Mouse (Mus musculus): ENCODE data around the gene Rbms2.
A peak's percentile ranks its signal among the peaks of the same experiment; 100 is the strongest.
"Not testable (repeated sequence)": the region's sequence is repeated elsewhere in the genome, so short reads cannot be mapped to it uniquely, and the experiment has no call there.

Rbms2 gene

DNA sequence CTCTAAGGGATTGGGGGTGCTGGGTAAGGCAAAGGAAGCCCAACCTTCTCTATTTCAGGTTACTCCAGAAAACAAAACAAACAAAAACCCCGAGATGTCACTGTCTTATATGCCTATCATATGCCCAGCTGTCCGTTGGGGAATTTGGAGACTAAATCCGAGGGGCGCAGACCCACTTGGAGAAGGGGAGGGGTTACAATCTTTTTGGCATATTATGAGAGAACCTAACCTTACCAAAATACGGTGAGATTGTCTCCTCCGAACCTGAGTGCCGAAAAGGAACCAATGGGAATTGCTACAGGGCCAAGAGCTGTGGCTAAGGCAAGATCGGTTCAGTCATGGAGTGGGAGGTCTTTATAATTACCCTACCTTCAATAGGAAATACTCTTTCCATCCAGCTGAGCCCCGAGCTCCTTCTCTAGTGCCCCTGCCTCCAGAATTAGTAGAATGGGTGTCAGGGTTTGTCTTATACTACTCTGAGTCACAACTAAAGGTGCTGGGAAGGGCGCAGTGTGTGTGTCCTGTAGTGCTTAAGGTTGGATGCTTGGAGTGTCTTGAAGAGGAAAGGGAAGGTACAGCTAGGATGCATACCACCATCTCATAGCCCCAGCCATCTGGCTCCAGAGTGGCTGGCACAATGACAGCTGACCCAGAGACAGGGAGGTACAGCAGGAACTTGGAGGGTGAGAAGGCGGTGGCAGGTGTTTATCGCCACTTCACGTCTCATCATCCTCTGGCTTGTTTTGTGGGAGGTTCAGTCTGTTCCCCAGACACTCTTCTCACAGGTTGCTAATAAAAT, 86.4 kb downstream of the Rbms2 start:
- DNase-seq (ENCODE audit: extremely low read depth, insufficient read length, low spot score) = no peak

- peak; percentile 89 for DNase-seq (ENCODE audit: extremely low read depth, insufficient read length, low spot score)
Measured at GRCm38 (mm10) chr10:128092506-128093495, 87.3 kb downstream of the Rbms2 start.

DNA sequence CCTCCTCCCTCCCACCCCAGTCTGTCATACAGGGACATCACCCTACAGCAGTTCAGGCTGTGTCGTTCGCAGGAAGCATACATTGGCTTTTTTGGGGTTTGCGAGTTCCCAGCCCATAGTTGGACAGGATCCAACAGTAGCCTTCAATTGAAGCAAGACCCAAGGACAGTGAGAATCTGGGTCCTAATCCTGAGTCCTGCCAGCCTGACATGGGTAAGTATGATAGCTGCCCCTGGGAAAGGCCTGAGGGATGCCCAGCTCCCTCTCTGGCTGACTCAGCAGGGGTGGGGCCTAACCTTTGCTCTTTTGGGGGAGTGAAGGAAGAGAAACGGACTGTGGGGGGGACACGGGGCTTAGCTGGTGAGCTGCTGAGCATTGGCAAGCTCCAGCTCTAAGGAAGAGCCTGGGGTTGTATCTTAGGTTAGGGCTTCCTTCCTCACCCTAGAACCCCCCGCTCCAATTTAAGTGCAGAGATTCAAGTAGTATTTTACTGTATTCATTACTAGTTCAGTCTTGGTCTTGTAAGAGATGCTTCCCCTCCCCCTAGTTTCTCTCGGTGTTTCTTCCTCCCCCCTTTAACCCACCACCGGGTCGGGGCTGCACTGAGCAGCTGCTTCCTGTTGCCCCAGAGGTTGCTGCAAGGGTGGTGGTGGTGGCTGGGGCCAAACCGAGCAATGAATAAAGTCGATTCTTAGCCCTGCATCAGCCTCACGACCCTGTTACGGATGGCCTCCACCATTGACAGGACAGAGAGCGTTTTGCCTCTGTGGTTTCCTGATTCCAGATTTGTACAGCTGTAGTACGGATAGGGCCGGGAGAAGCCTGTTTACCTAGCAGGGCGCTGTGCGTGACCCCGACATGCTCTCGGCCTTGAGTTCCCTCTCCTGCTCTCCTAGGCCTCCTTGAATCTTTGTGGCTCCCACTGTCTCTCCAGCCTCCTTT, 88.3 kb downstream of the Rbms2 start, which contains the start of gene Baz2a:
Baz2a (plus strand) TSS at position 14 of the 942 bp plus-strand sequence.
- peak; percentile 77 for DNase-seq (ENCODE audit: extremely low read depth, insufficient read length, low spot score)

DNA sequence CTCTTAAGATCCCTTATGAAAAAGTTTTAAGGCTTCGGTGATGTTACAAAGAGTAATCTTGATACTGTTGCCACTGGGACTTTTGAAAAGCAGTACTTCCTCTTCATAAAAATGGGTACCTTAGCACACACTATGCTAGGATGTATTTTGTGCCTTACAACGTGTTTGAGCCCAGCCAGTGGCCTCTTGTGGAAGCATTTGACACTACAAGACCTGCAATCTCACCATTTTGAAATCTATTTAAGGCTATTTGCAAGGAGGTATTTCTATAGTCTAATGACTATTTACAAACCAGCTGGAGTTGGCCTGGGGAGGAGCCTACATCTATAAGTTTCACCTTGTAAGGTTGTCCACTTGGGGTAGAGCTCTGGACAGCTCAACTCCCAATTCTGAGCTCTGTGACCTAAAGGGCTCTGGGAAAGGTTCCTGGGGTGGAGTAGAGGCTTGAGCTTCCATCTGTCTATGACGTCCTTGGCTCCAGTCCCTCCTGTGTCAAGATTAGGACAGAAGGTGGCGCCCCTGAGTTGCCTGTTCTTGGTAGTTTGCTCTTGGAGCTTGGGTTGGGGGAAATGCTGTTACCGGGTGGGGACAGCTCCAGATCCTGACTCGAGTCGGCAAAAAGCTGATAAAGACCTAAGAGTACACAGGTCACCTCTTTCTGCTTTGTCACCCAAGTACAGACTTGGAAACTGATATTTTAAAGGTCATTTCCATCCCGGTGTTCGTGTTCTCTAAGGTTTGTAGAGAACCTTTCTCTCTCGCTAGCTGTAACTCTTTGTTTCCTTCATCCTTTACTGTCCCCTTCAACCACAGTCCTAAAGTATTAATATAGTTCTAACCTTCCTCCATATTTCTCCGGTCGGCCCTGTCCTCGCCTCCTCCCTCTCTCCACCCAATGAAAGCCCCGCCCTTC, 89.2 kb downstream of the Rbms2 start:
- DNase-seq (ENCODE audit: extremely low read depth, insufficient read length, low spot score) = peak; percentile 63

DNA sequence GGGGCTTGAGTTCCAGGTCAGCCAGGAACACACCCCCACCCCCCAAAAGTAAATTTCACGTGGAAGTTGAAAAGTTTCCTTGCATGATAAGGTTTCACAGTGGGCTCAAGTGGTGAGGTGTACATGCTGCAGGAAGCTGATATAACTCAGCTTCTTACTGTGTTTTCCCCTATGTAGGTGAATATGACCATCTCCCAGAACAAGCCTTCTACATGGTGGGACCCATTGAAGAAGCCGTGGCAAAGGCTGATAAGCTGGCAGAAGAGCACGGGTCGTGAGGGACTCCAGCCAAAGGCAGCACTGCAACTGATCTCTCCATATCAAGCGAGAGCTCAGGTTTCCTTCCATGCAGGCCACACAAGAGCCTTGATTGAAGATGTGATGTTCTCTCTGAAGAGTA, 90.3 kb downstream of the Rbms2 start:
- no peak for DNase-seq (ENCODE audit: extremely low read depth, insufficient read length, low spot score)

DNA sequence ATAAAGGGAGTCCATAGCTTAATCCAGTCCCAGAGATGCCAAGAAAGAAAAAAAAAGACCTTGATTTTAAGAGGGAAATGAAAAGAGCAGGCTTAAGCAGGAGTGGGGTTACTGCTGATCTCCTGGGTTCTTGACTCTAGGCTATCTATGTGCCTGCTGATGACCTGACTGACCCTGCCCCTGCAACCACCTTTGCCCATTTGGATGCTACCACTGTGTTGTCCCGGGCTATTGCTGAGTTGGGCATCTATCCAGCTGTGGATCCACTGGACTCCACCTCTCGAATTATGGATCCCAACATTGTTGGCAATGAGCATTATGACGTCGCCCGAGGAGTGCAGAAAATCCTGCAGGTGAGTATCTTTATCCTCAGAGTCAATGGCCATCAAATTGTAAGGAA, 91.9 kb downstream of the Rbms2 start:
- no peak for DNase-seq (ENCODE audit: extremely low read depth, insufficient read length, low spot score)

DNA sequence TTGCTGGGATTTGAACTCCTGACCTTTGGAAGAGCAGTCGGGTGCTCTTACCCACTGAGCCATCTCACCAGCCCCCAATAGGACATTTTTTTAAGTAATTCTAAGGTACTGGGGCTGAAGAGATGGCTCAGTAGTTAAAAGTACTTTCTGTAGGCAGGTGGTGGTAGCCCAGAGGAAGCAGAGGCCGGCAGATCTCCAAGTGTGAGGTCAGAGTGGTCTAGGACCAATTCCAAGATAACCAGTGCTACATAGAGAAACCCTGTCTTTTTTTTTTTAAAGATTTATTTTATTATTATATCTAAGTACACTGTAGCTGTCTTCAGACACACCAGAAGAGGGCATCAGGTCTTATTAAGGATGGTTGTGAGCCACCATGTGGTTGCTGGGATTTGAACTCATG, 92.9 kb downstream of the Rbms2 start:
- not testable (repeated sequence) for DNase-seq (ENCODE audit: extremely low read depth, insufficient read length, low spot score)

DNA sequence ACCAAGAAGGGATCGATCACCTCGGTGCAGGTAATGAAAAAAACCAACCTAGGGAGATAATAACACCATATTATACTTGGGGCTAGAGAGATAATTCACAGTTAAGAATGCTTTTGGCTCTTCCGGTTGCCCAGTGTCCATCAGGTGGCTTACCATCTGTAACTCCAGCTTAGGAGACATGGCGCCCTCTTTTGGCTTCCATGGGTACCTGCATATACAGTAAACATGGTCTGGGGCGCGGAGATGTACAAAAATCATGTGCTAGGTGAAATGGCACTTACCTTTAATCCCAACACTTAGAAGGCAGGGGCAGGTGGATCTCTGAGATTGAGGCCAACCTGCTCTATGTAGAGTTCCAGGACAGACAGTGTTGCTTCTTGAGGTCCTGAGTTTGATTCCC, 93.7 kb downstream of the Rbms2 start:
- DNase-seq (ENCODE audit: extremely low read depth, insufficient read length, low spot score) = no peak

DNA sequence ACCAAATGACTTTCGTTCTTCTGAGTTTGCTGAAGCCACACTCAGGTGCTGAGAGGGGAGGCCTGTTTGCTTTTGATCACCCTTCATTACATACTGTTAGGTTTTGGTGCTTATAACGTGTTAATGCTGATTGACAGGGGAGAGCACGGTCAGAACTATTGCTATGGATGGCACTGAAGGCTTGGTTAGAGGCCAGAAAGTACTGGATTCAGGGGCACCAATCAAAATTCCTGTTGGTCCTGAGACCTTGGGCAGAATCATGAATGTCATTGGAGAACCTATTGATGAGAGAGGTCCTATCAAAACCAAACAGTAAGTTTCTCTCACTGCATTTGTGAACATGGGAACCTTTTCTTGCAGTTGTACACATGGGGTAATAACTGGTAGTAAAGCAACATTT, 95.9 kb downstream of the Rbms2 start:
- no peak for DNase-seq (ENCODE audit: extremely low read depth, insufficient read length, low spot score)

DNA sequence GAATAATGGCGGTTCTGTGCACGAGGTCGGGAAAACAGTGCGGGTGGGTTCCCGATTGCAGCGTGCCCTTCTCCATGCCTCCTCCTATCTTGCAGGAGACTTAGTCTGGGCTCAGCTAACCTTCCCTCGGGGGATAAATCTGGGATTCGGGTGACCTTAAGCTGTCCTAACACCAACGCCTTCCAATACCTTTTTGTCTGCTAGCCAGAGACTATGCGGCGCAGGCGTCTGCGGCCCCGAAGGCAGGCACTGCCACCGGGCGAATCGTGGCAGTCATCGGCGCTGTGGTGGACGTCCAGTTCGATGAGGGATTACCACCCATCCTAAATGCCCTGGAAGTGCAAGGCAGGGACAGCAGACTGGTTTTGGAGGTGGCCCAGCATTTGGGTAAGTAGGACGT, 96.4 kb downstream of the Rbms2 start:
- peak; percentile 44 for DNase-seq (ENCODE audit: extremely low read depth, insufficient read length, low spot score)

- DNase-seq (ENCODE audit: extremely low read depth, insufficient read length, low spot score) = peak; percentile 94
Measured at GRCm38 (mm10) chr10:128082880-128083421, 97.1 kb downstream of the Rbms2 start, which contains the start of gene Atp5b. Atp5b (plus strand) TSS chr10:128083273.

GRCm38 (mm10) chr10:128082477-128082808, 97.7 kb downstream of the Rbms2 start:
- no peak for DNase-seq (ENCODE audit: extremely low read depth, insufficient read length, low spot score)

DNA sequence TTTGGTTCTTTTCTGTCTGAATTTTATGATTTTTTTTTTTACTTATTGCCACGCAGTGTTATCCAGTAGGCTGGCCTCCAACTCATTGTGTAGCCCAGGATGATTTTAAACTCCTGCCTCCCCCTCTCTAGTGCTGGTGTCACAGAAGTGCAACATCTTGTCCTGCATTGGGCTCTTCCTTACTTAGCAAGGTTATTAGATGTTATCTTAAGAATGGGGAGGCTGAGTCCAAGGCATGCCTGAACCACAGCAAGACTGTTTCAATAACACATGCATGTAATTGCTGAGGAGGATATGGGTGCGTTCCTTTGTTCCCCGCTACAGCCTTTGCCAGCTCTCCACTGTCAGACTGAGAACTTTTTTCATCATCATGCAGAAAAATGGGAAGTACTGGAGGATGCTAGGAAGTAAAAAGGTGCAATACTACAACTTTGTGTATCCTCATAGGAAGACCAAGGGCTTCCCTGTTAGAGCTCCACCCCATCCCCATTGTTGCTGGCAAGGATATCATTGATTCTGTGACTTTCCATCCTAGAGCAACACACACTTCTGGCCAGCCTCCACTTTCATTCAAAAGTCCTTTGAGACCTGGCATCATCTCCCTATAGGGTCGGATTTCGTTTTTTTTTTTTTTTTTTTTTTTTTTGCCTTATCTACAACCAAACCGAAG, 98.2 kb downstream of the Rbms2 start:
- DNase-seq (ENCODE audit: extremely low read depth, insufficient read length, low spot score) = no peak
